Mouse (Mus musculus) embryonic facial prominence, embryonic 12.5 days (tissue): ENCODE results near the gene BC051142. TPM values are rescaled to one million over a fixed set of nuclear protein-coding genes. Genes with fewer than 3 reads are reported as not detected.
A peak's percentile ranks its signal among the peaks of the same experiment; 100 is the strongest.

Source experiments
- ATAC-seq: fragments of 200-750 bp; cut with Nextera tagmentation; 2 replicates; pipeline ENCODE4 v1.8.0; 2017; ENCODE audit not compliant: insufficient number of reproducible peaks, insufficient read depth, low FRiP score, low TSS enrichment
- H3K27ac ChIP-seq: fragments of 300-500 bp; sonication (generic); 2 replicates; pipeline ENCODE4 v1.5.1; 2016; ENCODE audit warnings: mild to moderate bottlenecking
- H3K27me3 ChIP-seq: fragments of 300-500 bp; sonication (generic); 2 replicates; pipeline ENCODE4 v1.6.1; 2016; ENCODE audit warnings: mild to moderate bottlenecking, moderate library complexity
- H3K36me3 ChIP-seq: fragments of 300-500 bp; sonication (generic); 2 replicates; pipeline ENCODE4 v1.6.1; 2016; ENCODE audit warnings: mild to moderate bottlenecking
- H3K4me1 ChIP-seq: fragments of 300-500 bp; sonication (generic); 2 replicates; pipeline ENCODE4 v1.6.1; 2016
- H3K4me2 ChIP-seq: fragments of 300-500 bp; sonication (generic); replicated peaks from 2 replicates; pipeline ENCODE4 v1.6.1; 2016; ENCODE audit warnings: mild to moderate bottlenecking, moderate library complexity
- H3K4me3 ChIP-seq: fragments of 300-500 bp; sonication (generic); 2 replicates; pipeline ENCODE4 v1.5.1; 2016; ENCODE audit warnings: mild to moderate bottlenecking
- H3K9ac ChIP-seq: fragments of 300-500 bp; sonication (generic); 2 replicates; pipeline ENCODE4 v1.6.1; 2016; ENCODE audit warnings: mild to moderate bottlenecking, moderate library complexity
- H3K9me3 ChIP-seq: fragments of 300-500 bp; sonication (generic); 2 replicates; pipeline ENCODE4 v1.6.1; 2016; ENCODE audit warnings: mild to moderate bottlenecking, moderate library complexity
- WGBS: fragments of 180-500 bp; shearing (Covaris S2); methylation state at CpG from one replicate; pipeline ENCODE4 v1.1.7; 2016; 5-methylcytosine and 5-hydroxymethylcytosine counted together
- polyA plus RNA-seq: library from polyadenylated mRNA; unstranded; fragments of >200 nt; fragmentation: Nextera tagmentation; extraction: Ambion mirVana; gene quantifications from 2 replicates; pipeline ENCODE4 v1.2.1, GENCODE M21; 2016

BC051142 gene
- 0.81 and 1.00 TPM in 2 replicates for polyA plus RNA-seq

DNA sequence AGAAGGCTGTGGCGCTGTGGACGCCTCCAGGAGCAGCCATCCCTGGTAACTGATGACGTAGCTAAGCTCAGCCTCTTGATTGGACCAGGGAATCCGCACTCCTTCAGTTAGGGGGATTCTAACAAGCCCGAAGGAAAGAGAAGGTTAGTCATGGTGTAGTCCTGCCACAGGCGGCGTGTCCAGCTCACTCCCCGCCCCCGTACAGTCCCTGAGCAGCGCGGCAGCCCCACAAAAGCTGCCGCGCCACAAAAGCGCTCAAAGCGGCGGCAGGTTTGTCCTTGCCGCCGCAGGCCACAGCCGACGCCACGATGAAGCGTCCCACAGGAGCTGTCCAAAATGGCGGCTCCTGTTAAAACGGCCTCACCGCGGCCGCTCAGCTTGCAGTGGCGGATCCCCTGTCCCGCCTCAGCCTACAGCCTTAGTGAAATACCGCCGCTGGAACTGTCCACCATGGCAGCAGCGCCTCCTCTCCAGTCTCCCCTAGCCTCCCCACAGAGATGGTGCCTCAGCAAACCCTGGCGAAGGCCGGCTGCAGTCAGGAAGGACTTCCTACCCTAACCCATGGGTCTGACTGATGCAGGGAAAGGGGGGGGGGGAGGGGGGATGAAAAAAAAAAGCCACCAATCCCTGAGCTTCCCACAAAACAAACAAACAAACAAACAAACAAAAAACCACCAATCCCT lies at the start of gene BC051142:
Gene BC051142 (plus strand): TSS at position 110 of the 683 bp plus-strand sequence.
- ATAC-seq = peak; percentile 90
- Histone ChIP-seq H3K4me3 (peak within 1 kb of the TSS; percentile 50), H3K9ac (peak within 1 kb of the TSS; percentile 64), H3K27me3 (no peaks in the 10 kb centered on the region), H3K27ac (peak within 1 kb of the TSS; percentile 84), H3K36me3 (no peaks in the 10 kb centered on the region), H3K4me2 (peak within 1 kb of the TSS; percentile 64), H3K9me3 (no peaks in the 10 kb centered on the region), H3K4me1 (no peaks in the 10 kb centered on the region)
- 2% methylated on average over 34 of the region's 34 CpGs for WGBS

- no peaks in the 10 kb centered on the region for H3K9me3 ChIP-seq
- no peaks in the 10 kb centered on the region for H3K36me3 ChIP-seq
- H3K27me3 ChIP-seq = no peaks in the 10 kb centered on the region
- no peak overlapping the region for H3K9ac ChIP-seq
- no peak overlapping the region for H3K27ac ChIP-seq
- WGBS = 3% methylated on average over 4 of the region's 4 CpGs
- no peak for ATAC-seq
- H3K4me2 ChIP-seq = no peak overlapping the region
- no peak overlapping the region for H3K4me3 ChIP-seq
- no peaks in the 10 kb centered on the region for H3K4me1 ChIP-seq
These were observed 49.2 kb upstream of the BC051142 start for GRCm38 (mm10) chr17:34349429-34349828.

DNA sequence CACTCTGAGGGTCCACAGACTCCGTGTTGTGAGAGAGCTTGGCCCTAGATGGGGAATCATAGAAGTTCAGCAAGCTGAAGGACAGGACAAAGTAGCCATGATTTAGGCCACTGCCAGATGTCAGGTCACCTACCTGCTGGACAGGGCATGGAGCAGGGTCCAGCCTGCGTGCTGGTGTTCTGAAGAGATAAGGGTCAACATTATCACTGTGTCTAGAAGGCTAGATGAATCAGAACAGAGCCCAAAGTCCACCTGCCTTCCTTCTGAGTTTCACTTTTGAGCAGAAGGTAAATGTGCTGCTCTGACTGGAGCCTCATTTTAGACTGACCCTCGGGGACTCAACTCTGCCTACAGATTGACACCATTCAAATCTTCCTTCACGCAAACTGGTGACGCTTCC lies 44.1 kb upstream of the BC051142 start, which contains the start of gene Btnl2:
Gene Btnl2 (plus strand): TSS at position 284 of the 400 bp plus-strand sequence.
- 83% methylated on average over 5 of the region's 5 CpGs for WGBS
- H3K4me2 ChIP-seq = no peak within 1 kb of the TSS
- no peak within 1 kb of the TSS for H3K9ac ChIP-seq

DNA sequence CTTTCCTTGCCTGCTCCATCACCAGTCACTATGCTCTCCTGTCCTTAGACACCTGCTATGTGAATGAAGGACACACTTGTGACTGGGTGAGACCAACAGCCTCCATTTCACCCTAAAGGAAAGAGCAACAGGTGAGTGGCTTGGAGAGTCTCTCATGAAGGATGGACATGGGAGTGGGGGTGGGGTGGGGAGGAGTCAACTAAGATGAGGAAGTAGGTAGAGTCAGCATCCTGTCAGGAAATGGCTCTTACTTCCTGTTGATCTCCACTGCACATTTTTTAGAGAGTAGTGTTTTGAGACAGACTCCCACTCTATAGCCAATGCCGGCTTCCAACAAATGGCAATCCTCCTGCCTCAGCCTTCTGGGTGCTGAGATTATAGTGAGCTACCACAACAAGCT lies 43.7 kb upstream of the BC051142 start:
- H3K27me3 ChIP-seq = no peaks in the 10 kb centered on the region
- no peak overlapping the region for H3K4me2 ChIP-seq
- no peak overlapping the region for H3K9ac ChIP-seq
- H3K4me3 ChIP-seq = no peak overlapping the region
- no peak overlapping the region for H3K27ac ChIP-seq
- H3K4me1 ChIP-seq = no peaks in the 10 kb centered on the region
- no peaks in the 10 kb centered on the region for H3K36me3 ChIP-seq
- WGBS = 88% methylated on average over 1 of the region's 1 CpGs
- ATAC-seq = no peak
- H3K9me3 ChIP-seq = no peaks in the 10 kb centered on the region

More for the DNA sequence above, 44.1 kb upstream of the BC051142 start, which contains the start of gene Btnl2:
- ATAC-seq = no peak
- Histone ChIP-seq H3K36me3 (no peaks in the 10 kb centered on the region), H3K4me3 (no peak within 1 kb of the TSS), H3K4me1 (no peaks in the 10 kb centered on the region), H3K27ac (no peak within 1 kb of the TSS), H3K9me3 (no peaks in the 10 kb centered on the region), H3K27me3 (no peaks in the 10 kb centered on the region)

- 85% methylated on average over 15 of the region's 15 CpGs for WGBS
- no peak for ATAC-seq
- H3K4me2 ChIP-seq = no peak overlapping the region
- H3K27me3 ChIP-seq = no peaks in the 10 kb centered on the region
- H3K36me3 ChIP-seq = no peaks in the 10 kb centered on the region
- no peak overlapping the region for H3K4me3 ChIP-seq
- no peaks in the 10 kb centered on the region for H3K4me1 ChIP-seq
- no peak overlapping the region for H3K9ac ChIP-seq
- H3K27ac ChIP-seq = no peak overlapping the region
- no peaks in the 10 kb centered on the region for H3K9me3 ChIP-seq
These were observed 35.6 kb upstream of the BC051142 start for GRCm38 (mm10) chr17:34362954-34363546.

DNA sequence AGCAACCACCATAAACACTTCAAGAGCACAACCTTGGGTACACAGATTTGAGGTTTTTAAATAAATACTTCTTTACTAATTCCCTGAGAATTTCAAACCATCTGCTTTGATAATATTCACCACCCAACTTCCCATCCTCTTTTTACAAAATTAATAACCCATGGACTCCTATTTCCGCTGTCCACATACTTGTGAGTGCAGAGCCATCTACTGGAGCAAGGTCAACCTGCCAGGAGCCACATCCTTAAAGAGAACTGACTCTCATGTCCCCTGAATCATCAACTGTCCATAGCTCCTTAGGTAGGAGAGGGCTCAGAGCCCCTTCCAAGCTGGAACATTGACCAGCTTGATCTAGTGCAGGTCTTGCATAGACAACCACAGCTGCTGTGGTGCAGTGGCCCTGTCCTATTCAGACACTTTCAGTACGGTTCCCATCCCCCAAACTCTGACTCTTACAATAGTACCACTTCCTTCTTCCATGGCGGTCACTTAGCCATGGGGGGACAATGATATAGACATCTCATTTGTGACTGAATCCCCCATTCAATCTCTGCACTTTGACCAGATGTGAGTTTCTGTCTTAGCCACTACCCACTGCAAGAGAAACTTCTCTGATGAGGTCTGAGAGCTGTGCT lies 34.8 kb upstream of the BC051142 start:
- no peak overlapping the region for H3K9ac ChIP-seq
- 89% methylated on average over 3 of the region's 3 CpGs for WGBS
- H3K9me3 ChIP-seq = no peaks in the 10 kb centered on the region
- no peaks in the 10 kb centered on the region for H3K4me1 ChIP-seq
- H3K27ac ChIP-seq = no peak overlapping the region
- no peaks in the 10 kb centered on the region for H3K36me3 ChIP-seq
- H3K4me3 ChIP-seq = no peak overlapping the region
- H3K27me3 ChIP-seq = no peaks in the 10 kb centered on the region
- H3K4me2 ChIP-seq = no peak overlapping the region
- ATAC-seq = no peak

- no peak overlapping the region for H3K4me3 ChIP-seq
- no peaks in the 10 kb centered on the region for H3K9me3 ChIP-seq
- no peak overlapping the region for H3K9ac ChIP-seq
- no peaks in the 10 kb centered on the region for H3K36me3 ChIP-seq
- no peaks in the 10 kb centered on the region for H3K27me3 ChIP-seq
- no peaks in the 10 kb centered on the region for H3K4me1 ChIP-seq
- H3K4me2 ChIP-seq = no peak overlapping the region
- no peak for ATAC-seq
- 71% methylated on average over 10 of the region's 10 CpGs for WGBS
- H3K27ac ChIP-seq = no peak overlapping the region
These were observed 33.6 kb upstream of the BC051142 start for GRCm38 (mm10) chr17:34365031-34365430.

- no peak for ATAC-seq
- Histone ChIP-seq H3K4me2 (no peak overlapping the region), H3K27me3 (no peaks in the 10 kb centered on the region), H3K4me1 (no peaks in the 10 kb centered on the region), H3K4me3 (no peak overlapping the region), H3K36me3 (no peaks in the 10 kb centered on the region), H3K27ac (no peak overlapping the region), H3K9me3 (no peaks in the 10 kb centered on the region), H3K9ac (no peak overlapping the region)
- WGBS = 84% methylated on average over 4 of the region's 4 CpGs
These were observed 28.1 kb upstream of the BC051142 start for GRCm38 (mm10) chr17:34370563-34370962.

- Histone ChIP-seq H3K27me3 (no peaks in the 10 kb centered on the region), H3K4me1 (no peaks in the 10 kb centered on the region), H3K36me3 (no peaks in the 10 kb centered on the region), H3K27ac (no peak overlapping the region), H3K4me3 (no peak overlapping the region), H3K4me2 (no peak overlapping the region), H3K9me3 (no peaks in the 10 kb centered on the region), H3K9ac (no peak overlapping the region)
- no peak for ATAC-seq
- WGBS = 84% methylated on average over 6 of the region's 6 CpGs
These were observed 25.4 kb upstream of the BC051142 start for GRCm38 (mm10) chr17:34373055-34373709.

- Histone ChIP-seq H3K36me3 (no peaks in the 10 kb centered on the region), H3K9me3 (no peaks in the 10 kb centered on the region), H3K4me3 (no peak within 1 kb of the TSS), H3K27me3 (no peaks in the 10 kb centered on the region), H3K27ac (no peak within 1 kb of the TSS), H3K4me1 (no peaks in the 10 kb centered on the region), H3K4me2 (no peak within 1 kb of the TSS), H3K9ac (no peak within 1 kb of the TSS)
- 77% methylated on average over 2 of the region's 2 CpGs for WGBS
- ATAC-seq = no peak
These were observed 21.8 kb upstream of the BC051142 start, which contains the start of gene Btnl1 for GRCm38 (mm10) chr17:34376847-34377246. Btnl1 (plus strand) TSS chr17:34377132.

GRCm38 (mm10) chr17:34377450-34378209 lies 21.0 kb upstream of the BC051142 start:
- WGBS = 65% methylated on average over 6 of the region's 6 CpGs
- Histone ChIP-seq H3K27me3 (no peaks in the 10 kb centered on the region), H3K9me3 (no peaks in the 10 kb centered on the region), H3K27ac (no peak overlapping the region), H3K36me3 (no peaks in the 10 kb centered on the region), H3K4me2 (no peak overlapping the region), H3K4me3 (no peak overlapping the region), H3K4me1 (no peaks in the 10 kb centered on the region), H3K9ac (no peak overlapping the region)
- ATAC-seq = no peak
